Mouse (Mus musculus): ENCODE data around the gene Vps51. TPM values are rescaled to one million over a fixed set of nuclear protein-coding genes. Genes with fewer than 3 reads are reported as not detected.
"Not testable (repeated sequence)": the region's sequence is repeated elsewhere in the genome, so short reads cannot be mapped to it uniquely, and the experiment has no call there.

The Vps51 gene
- polyA plus RNA-seq, 1 experiment from 2014 or later: 81.8 TPM

DNA sequence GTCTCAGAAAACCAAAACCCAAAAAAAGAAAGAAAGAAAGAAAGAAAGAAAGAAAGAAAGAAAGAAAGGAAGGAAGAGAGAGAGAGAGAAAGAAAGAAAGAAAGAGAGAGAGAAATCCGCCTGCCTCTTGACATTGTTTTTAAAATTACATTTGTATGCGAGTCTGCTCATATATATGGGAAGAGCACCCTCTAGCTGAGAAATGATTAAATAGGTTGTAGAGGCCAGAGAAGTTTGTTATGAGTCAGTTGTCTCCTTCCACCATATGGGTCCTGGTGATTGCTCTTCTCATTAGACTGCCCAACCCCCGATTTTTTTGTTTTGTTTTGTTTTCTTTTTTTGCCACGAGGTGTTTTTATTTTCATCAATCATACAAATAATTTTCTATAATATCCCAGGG is 32.9 kb downstream of the Vps51 start:
- ATAC-seq (ENCODE audit: low FRiP score): not testable (repeated sequence)

GRCm38 (mm10) chr19:6042293-6042692 is 34.7 kb downstream of the Vps51 start:
- Histone ChIP-seq H3K4me3 (no peak overlapping the region), H3K4me2 (no peak overlapping the region), H3K4me1 (replicated peaks) (peaks cover 16% of the 10 kb centered on the region), H3K27me3 (no peaks in the 10 kb centered on the region), H3K9ac (no peak overlapping the region), H3K36me3 (no peaks in the 10 kb centered on the region), H3K27ac (0 out of 2 replicates have a peak overlapping the region, but pooled peaks have one; percentile 13), H3K9me3 (no peaks in the 10 kb centered on the region)
- WGBS: 77% methylated on average over 9 of the region's 9 CpGs
- no peak for ATAC-seq (ENCODE audit: low FRiP score)

More for the DNA sequence above, 32.9 kb downstream of the Vps51 start:
- H3K36me3 ChIP-seq, H3K27ac ChIP-seq, H3K4me2 ChIP-seq, H3K27me3 ChIP-seq, H3K9me3 ChIP-seq, H3K4me3 ChIP-seq, H3K9ac ChIP-seq: not testable (repeated sequence)
- H3K4me1 ChIP-seq (replicated peaks): peaks cover 33% of the 10 kb centered on the region
- 65% methylated on average over 4 of the region's 4 CpGs for WGBS

DNA sequence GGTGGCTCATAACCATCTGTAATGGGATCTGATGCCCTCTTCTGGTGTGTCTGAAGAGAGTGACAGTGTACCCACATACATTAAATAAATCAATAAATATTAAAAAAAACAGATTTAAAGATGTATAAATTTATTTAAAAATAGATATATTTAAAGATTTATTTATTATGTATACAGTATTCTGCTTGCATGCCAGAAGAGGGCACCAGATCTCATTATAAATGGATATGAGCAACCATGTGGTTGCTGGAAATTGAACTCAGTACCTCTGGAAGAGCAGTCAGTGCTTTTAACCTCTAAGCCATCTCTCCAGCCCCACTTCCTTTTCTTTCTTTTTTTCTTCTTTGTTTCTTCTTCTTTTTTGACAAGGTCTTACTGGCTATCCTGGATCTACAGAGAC is 37.0 kb downstream of the Vps51 start:
- no peak overlapping the region for H3K9ac ChIP-seq
- peaks cover 7% of the 10 kb centered on the region for H3K4me1 ChIP-seq (replicated peaks)
- no peak overlapping the region for H3K4me3 ChIP-seq
- H3K36me3 ChIP-seq: no peaks in the 10 kb centered on the region
- H3K9me3 ChIP-seq: no peaks in the 10 kb centered on the region
- H3K27me3 ChIP-seq: no peaks in the 10 kb centered on the region
- no peak overlapping the region for H3K4me2 ChIP-seq
- H3K27ac ChIP-seq: no peak overlapping the region
- ATAC-seq (ENCODE audit: low FRiP score): no peak

GRCm38 (mm10) chr19:6038326-6038725 is 38.7 kb downstream of the Vps51 start:
- Histone ChIP-seq H3K27ac (no peak overlapping the region), H3K4me2 (no peak overlapping the region), H3K4me3 (no peak overlapping the region), H3K9ac (no peak overlapping the region), H3K4me1 (replicated peaks) (0 out of 2 replicates have a peak, but pooled peaks cover 5% of the 10 kb centered on the region), H3K27me3 (no peaks in the 10 kb centered on the region), H3K36me3 (no peaks in the 10 kb centered on the region), H3K9me3 (no peaks in the 10 kb centered on the region)
- WGBS: 83% methylated on average over 7 of the region's 7 CpGs
- ATAC-seq (ENCODE audit: low FRiP score): no peak

DNA sequence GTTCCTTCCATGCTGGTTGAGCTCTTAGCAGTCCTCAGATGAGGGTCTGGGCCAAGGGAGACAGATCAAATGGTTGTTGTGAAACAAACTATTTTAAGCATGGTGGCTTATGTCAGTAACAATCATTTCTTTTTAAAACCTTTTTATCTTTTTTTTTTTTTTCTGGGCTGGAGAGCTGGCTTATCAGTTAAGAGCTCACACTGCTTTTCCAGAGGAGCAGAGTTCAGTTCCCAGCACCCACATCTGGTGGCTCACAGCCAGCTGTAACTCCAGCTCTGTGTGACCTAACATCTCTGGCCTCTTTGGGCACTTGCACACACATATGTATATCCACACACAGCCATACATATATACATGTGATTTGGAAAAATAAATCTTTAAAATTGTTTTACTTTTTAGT is 39.3 kb downstream of the Vps51 start:
- H3K9ac ChIP-seq: no peak overlapping the region
- H3K27ac ChIP-seq: no peak overlapping the region
- ATAC-seq (ENCODE audit: low FRiP score): no peak
- H3K9me3 ChIP-seq: no peaks in the 10 kb centered on the region
- no peaks in the 10 kb centered on the region for H3K27me3 ChIP-seq
- no peaks in the 10 kb centered on the region for H3K36me3 ChIP-seq
- H3K4me2 ChIP-seq: no peak overlapping the region
- 0 out of 2 replicates have a peak, but pooled peaks cover 5% of the 10 kb centered on the region for H3K4me1 ChIP-seq (replicated peaks)
- H3K4me3 ChIP-seq: no peak overlapping the region

DNA sequence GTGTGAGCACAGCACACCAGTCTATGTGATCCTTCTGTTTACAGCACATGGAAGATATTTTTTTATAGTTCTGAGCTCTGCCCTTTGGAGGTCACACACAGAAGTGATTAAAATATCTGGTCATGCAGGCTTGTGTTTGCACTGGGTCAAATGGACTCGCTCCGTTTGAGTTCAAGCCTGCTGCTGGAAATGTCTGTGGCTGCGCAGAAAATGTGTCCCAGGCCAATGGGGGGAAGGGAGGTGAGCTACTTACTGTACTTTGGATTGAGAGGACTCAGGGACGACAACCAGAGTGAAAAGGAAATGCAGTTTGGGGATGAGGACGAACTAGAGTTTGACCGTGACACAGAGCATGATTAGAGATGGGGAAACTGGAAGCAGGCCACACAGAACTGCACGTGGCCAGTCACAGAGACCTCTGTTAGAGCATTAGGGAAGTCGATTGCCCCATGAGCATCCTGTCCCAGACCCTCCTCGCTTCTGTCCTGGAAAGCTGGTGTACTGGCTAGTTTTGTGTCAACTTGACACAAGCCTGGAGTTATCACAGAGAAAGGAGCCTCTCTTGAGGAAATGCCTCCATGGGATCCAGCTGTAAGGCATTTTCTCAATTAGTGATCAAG is 41.0 kb downstream of the Vps51 start:
- WGBS: 80% methylated on average over 9 of the region's 9 CpGs
- Histone ChIP-seq H3K9ac (no peak overlapping the region), H3K4me2 (no peak overlapping the region), H3K9me3 (no peaks in the 10 kb centered on the region), H3K36me3 (no peaks in the 10 kb centered on the region), H3K4me3 (no peak overlapping the region), H3K27me3 (no peaks in the 10 kb centered on the region), H3K4me1 (replicated peaks) (no peaks in the 10 kb centered on the region), H3K27ac (no peak overlapping the region)
- no peak for ATAC-seq (ENCODE audit: low FRiP score)

GRCm38 (mm10) chr19:6030520-6031280 is 46.3 kb downstream of the Vps51 start:
- no peaks in the 10 kb centered on the region for H3K4me1 ChIP-seq (replicated peaks)
- H3K4me2 ChIP-seq: no peak overlapping the region
- no peaks in the 10 kb centered on the region for H3K9me3 ChIP-seq
- no peak overlapping the region for H3K27ac ChIP-seq
- no peak overlapping the region for H3K9ac ChIP-seq
- H3K27me3 ChIP-seq: no peaks in the 10 kb centered on the region
- no peak for ATAC-seq (ENCODE audit: low FRiP score)
- H3K36me3 ChIP-seq: no peaks in the 10 kb centered on the region
- H3K4me3 ChIP-seq: no peak overlapping the region
- WGBS: 77% methylated on average over 14 of the region's 14 CpGs

DNA sequence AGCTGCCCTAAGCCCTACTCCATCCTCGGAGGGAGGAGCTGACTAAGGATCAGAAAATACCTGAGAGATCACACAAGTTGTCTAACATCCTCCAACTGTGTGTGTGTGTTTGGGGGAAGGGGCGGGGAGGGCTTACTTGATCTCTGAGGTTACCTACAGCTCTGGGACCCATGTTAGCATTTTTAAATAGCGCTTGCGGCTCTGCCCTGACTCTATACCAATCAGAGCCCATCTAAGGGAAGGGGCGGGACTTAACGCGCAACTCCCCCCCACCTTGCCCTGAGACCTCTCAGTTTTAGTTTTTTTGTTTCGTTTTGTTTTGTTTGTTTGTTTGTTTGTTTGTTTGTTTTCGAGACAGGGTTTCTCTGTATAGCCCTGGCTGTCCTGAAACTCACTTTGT is 47.6 kb downstream of the Vps51 start:
- Histone ChIP-seq H3K27me3 (no peaks in the 10 kb centered on the region), H3K36me3 (no peaks in the 10 kb centered on the region), H3K4me3 (no peak overlapping the region), H3K9ac (no peak overlapping the region), H3K9me3 (no peaks in the 10 kb centered on the region), H3K4me2 (no peak overlapping the region), H3K27ac (no peak overlapping the region), H3K4me1 (replicated peaks) (no peaks in the 10 kb centered on the region)
- 81% methylated on average over 9 of the region's 9 CpGs for WGBS
- ATAC-seq (ENCODE audit: low FRiP score): no peak

GRCm38 (mm10) chr19:6028991-6029390 is 48.0 kb downstream of the Vps51 start:
- 86% methylated on average over 6 of the region's 6 CpGs for WGBS
- Histone ChIP-seq H3K27ac (no peak overlapping the region), H3K27me3 (no peaks in the 10 kb centered on the region), H3K4me3 (no peak overlapping the region), H3K4me2 (no peak overlapping the region), H3K9me3 (no peaks in the 10 kb centered on the region), H3K36me3 (no peaks in the 10 kb centered on the region), H3K4me1 (replicated peaks) (no peaks in the 10 kb centered on the region), H3K9ac (no peak overlapping the region)
- ATAC-seq (ENCODE audit: low FRiP score): no peak

DNA sequence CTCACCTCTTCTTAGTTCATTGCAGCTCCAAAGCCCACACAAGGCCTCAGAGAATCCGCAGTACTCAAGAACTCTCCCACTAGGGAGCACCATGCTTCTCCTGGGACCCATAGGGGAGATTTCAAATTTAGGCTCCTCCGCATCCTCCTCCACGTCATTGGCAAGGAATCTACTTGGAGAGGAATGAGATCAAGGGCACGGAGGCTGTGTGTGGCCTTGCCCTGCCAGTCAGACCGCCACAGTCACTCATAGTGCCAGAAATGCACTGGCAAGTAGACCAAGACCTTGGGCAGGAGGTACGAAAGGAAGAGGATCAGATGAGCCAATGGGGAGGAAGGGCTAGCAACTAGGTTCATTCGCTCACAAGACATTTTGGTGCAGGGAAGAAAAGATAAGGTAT is 53.1 kb downstream of the Vps51 start:
- Histone ChIP-seq H3K36me3 (no peaks in the 10 kb centered on the region), H3K4me2 (no peak overlapping the region), H3K4me3 (no peak overlapping the region), H3K27me3 (no peaks in the 10 kb centered on the region), H3K9me3 (no peaks in the 10 kb centered on the region), H3K27ac (no peak overlapping the region), H3K4me1 (replicated peaks) (no peaks in the 10 kb centered on the region), H3K9ac (no peak overlapping the region)
- WGBS: 86% methylated on average over 7 of the region's 7 CpGs
- no peak for ATAC-seq (ENCODE audit: low FRiP score)

DNA sequence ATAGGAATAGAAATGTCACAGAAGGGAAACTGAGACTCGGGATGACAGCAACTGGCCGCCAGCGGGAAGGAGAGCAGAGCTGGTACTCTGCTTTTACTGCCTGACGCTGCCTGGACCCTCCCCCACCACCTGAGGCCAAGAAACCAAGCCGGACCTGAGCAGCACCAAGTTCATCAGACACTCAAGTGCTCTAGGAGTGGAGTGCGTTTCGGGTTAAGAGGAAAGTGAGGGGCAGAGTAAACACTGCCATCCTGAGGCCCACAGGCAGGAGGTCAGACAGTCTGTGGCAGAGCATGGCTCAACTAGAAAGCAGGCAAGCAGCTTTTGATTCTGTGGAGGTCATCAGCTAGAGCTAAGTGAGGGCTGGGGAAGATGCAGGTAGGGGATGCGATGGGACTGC is 54.0 kb downstream of the Vps51 start:
- no peak overlapping the region for H3K4me3 ChIP-seq
- no peaks in the 10 kb centered on the region for H3K9me3 ChIP-seq
- no peak overlapping the region for H3K4me2 ChIP-seq
- H3K27ac ChIP-seq: no peak overlapping the region
- no peak overlapping the region for H3K9ac ChIP-seq
- H3K27me3 ChIP-seq: no peaks in the 10 kb centered on the region
- WGBS: 71% methylated on average over 8 of the region's 8 CpGs
- H3K4me1 ChIP-seq (replicated peaks): no peaks in the 10 kb centered on the region
- ATAC-seq (ENCODE audit: low FRiP score): no peak
- no peaks in the 10 kb centered on the region for H3K36me3 ChIP-seq

DNA sequence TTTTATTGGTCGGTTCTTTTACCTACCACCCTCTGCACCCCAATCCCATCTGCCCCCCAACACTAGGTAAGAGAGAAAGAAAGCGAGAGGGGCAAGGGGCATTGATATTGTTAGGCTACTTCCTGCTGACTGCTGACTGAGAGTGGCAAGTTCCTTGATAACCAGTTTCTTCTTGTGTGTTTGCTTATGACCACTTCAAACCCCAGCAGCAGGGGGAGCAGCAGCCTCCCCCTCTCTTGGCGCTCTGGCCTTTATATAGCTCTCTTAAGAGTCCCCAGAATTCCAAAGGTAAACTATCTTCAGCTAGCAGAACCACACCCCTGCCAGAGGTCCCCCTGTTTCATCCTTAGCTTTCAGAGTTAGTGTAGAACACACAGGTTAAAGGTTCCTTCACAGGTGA is 56.8 kb downstream of the Vps51 start:
- Histone ChIP-seq H3K4me3 (no peak overlapping the region), H3K27me3 (peaks cover 24% of the 10 kb centered on the region), H3K9ac (no peak overlapping the region), H3K9me3 (no peaks in the 10 kb centered on the region), H3K4me2 (no peak overlapping the region), H3K36me3 (no peaks in the 10 kb centered on the region), H3K4me1 (replicated peaks) (peaks cover 12% of the 10 kb centered on the region), H3K27ac (no peak overlapping the region)
- WGBS: 62% methylated on average over 3 of the region's 3 CpGs
- ATAC-seq (ENCODE audit: low FRiP score): no peak
